Mouse (Mus musculus) heart, adult 2 months (tissue): ENCODE measurements at regions not wholly inside any gene's neighbourhood (a gene's known extent, or its start where the extent isn't known, plus 50 kb on each side); places are given as distances from the start of the nearest gene placed in this dataset.

Source experiments
- DNase-seq, 2 experiments: peaks; one replicate each; pipeline ENCODE4 v3.0.0; 2021
- H3K27ac ChIP-seq: fragments of 200-600 bp; 2 replicates; pipeline ENCODE4 v1.8.1; 2022
- H3K27me3 ChIP-seq: fragments of 200-500 bp; 2 replicates; pipeline ENCODE4 v1.6.1; 2012; ENCODE audit warnings: mild to moderate bottlenecking, low read length, inconsistent platforms, mixed read lengths; ENCODE audit not compliant: control insufficient read depth, insufficient read depth
- H3K36me3 ChIP-seq: fragments of 200-500 bp; 2 replicates; pipeline ENCODE4 v1.6.1; 2012; ENCODE audit warnings: low read length, inconsistent platforms; ENCODE audit not compliant: control insufficient read depth, insufficient read depth
- H3K4me1 ChIP-seq: fragments of 200-500 bp; 2 replicates; pipeline ENCODE4 v1.6.1; 2011; ENCODE audit warnings: low read length; ENCODE audit not compliant: control insufficient read depth, insufficient read depth
- H3K4me3 ChIP-seq: fragments of 200-600 bp; 2 replicates; pipeline ENCODE4 v1.8.1; 2022
- H3K79me2 ChIP-seq: fragments of 200-500 bp; replicated peaks from 2 replicates; pipeline ENCODE4 v1.6.1; 2012; ENCODE audit warnings: mild to moderate bottlenecking, inconsistent platforms, low read length, moderate library complexity, mixed read lengths; ENCODE audit not compliant: control insufficient read depth, insufficient read depth
- H3K9ac ChIP-seq: fragments of 200-500 bp; 2 replicates; pipeline ENCODE4 v1.6.1; 2012; ENCODE audit warnings: low read depth, mild to moderate bottlenecking, control low read depth, inconsistent platforms, low read length, mixed read lengths
- CTCF ChIP-seq: fragments of 200-600 bp; IDR thresholded peaks from 2 replicates; pipeline ENCODE4 v1.8.1; 2022; ENCODE audit warnings: antibody characterized with exemption, mild to moderate bottlenecking, moderate library complexity
- EP300 ChIP-seq: fragments of 200-500 bp; IDR thresholded peaks from 2 replicates; pipeline ENCODE4 v1.6.1; 2011; ENCODE audit warnings: low read depth, low read length, control low read depth; ENCODE audit not compliant: insufficient read depth
- POLR2A ChIP-seq: fragments of 200-500 bp; IDR thresholded peaks from 2 replicates; pipeline ENCODE4 v1.6.1; 2011; ENCODE audit warnings: mild to moderate bottlenecking, low read depth, low read length, control low read depth; ENCODE audit not compliant: insufficient read depth
- WGBS: fragments of 180-500 bp; shearing (Covaris S2); methylation state at CpG from one replicate; pipeline ENCODE4 v1.1.7; 2018; 5-methylcytosine and 5-hydroxymethylcytosine counted together
- intact Hi-C: fragments of 180-260 bp; cut with DNase I; formaldehyde crosslinking; loops from one replicate; pipeline ENCODE4 v1.15.1; 2025

DNA sequence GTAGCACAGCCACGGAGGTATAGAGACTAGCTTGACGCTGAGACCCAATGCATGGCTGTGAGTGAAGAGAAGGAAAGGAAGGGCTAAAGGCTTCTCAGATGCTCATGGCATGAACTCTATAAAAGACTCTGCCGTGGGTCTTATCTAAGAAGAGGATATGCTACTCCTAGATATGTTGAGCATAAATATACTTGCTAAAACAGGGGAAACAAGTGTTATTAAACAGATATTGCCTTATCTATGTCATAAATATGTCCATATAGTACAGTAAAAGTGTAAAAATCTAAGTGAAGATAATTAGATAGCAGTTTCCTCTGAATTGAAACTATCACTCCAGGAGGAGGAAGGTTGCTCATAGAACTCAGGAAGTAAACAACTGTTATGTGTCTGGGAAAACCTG lies 128.2 kb upstream of the Cep162 start:
- H3K27ac ChIP-seq, result no peak overlapping the region
- H3K4me1 ChIP-seq, result no peaks in the 10 kb centered on the region
- H3K9ac ChIP-seq, result no peak overlapping the region
- TF ChIP-seq EP300, result no peak
- TF ChIP-seq CTCF, result no peak
- TF ChIP-seq POLR2A, result no peak
- no peak for DNase-seq
- H3K79me2 ChIP-seq, result no peaks in the 10 kb centered on the region
- 48% methylated on average over 3 of the region's 3 CpGs for WGBS
- no peaks in the 10 kb centered on the region for H3K27me3 ChIP-seq
- intact Hi-C loops, result no loop called here
- H3K36me3 ChIP-seq, result no peaks in the 10 kb centered on the region
- H3K4me3 ChIP-seq, result no peak overlapping the region

DNA sequence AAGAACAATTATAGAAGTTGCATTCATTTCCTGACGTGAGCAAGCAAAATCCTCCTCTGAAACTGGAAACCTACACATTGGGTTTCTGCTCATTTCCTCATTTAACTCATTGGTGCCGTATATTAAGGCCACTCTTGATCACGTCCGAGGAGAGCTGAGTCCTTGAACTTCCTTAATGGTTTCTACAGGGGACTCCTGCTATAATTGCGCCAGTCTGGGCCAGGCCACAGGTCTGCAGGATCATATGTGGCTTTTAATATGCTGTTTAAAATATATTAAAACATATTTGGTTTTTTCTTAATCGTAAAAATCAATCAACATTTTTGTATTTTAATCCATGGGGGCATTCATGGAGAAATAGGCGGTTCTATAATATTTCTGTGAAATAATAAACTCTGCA lies 122.6 kb upstream of the Cep162 start:
- no peaks in the 10 kb centered on the region for H3K36me3 ChIP-seq
- H3K4me3 ChIP-seq, result no peak overlapping the region
- no peaks in the 10 kb centered on the region for H3K79me2 ChIP-seq
- intact Hi-C loops, result no loop called here
- H3K9ac ChIP-seq, result no peak overlapping the region
- no peak overlapping the region for H3K27ac ChIP-seq
- no peaks in the 10 kb centered on the region for H3K4me1 ChIP-seq
- no peak for DNase-seq
- TF ChIP-seq CTCF, result no peak
- no peak for TF ChIP-seq POLR2A
- TF ChIP-seq EP300, result no peak
- H3K27me3 ChIP-seq, result no peaks in the 10 kb centered on the region
- 68% methylated on average over 7 of the region's 7 CpGs for WGBS

DNA sequence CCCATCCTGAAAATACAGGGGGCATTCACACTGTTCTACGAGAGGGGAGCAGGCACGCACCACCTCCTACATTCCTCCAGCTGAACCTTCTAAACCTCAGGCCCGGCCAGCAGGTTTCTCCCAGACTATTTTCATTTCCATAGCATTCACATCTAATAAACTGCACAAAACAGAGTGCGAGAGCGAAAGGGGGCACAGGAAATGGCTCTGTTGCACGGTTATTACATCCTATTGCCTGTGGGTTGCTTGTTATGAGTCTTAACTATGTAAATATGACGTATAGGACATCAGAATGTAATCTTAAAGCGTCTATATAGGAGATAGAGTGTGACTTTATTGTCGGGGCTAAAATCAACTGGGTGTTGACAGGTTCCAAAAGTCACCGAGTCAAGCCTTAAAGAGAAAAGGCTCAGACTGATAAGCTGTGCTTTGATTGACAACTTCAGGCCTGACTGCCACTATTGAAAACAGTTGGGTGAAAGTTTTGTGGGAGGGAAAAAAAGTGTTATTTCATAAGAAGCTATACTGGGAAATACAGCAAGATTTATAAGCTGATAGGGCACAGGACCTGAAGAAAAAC lies 121.5 kb upstream of the Cep162 start:
- H3K9ac ChIP-seq, result no peak overlapping the region
- no peaks in the 10 kb centered on the region for H3K36me3 ChIP-seq
- TF ChIP-seq POLR2A (no peak), CTCF (no peak), EP300 (no peak)
- no peak for DNase-seq
- no peaks in the 10 kb centered on the region for H3K27me3 ChIP-seq
- H3K4me1 ChIP-seq, result no peaks in the 10 kb centered on the region
- H3K27ac ChIP-seq, result no peak overlapping the region
- intact Hi-C loops, result no loop called here
- 41% methylated on average over 10 of the region's 10 CpGs for WGBS
- no peaks in the 10 kb centered on the region for H3K79me2 ChIP-seq
- H3K4me3 ChIP-seq, result no peak overlapping the region

DNA sequence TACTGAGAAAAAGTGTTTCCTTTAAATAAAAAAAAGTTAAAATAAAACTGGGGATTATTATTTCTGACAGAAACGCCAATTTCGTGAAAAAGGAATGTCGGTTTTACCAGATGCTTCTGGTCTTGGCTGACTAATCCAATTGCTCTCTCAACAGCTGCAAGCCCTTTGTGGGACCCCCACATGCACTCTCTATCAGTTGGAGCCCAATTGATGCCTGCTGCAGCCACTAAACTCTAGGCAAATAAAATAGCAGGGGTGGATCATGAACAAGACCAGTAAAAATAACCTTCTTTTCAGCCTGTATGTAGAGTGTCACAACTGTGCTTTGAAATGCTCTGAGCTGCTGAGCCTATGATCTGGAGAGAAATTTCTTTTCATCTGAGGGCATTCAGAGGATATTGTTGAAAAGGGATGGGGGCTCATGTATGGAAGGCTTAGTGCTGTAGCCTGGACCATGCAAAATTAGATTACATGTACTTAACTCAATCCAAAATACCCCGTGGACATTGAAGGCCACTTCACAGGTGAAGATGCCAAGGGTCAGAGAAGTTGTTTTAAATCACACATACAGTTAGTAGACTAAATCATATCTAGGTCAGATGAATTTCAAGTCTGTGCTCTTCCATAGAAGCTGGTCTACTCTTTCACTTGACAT lies 117.0 kb upstream of the Cep162 start:
- DNase-seq, result no peak
- Histone ChIP-seq H3K9ac (no peak overlapping the region), H3K4me1 (no peaks in the 10 kb centered on the region), H3K36me3 (no peaks in the 10 kb centered on the region), H3K4me3 (no peak overlapping the region), H3K79me2 (no peaks in the 10 kb centered on the region), H3K27me3 (no peaks in the 10 kb centered on the region), H3K27ac (no peak overlapping the region)
- TF ChIP-seq EP300 (no peak), POLR2A (no peak), CTCF (no peak)
- intact Hi-C loops, result no loop called here
- WGBS, result 46% methylated on average over 4 of the region's 4 CpGs

DNA sequence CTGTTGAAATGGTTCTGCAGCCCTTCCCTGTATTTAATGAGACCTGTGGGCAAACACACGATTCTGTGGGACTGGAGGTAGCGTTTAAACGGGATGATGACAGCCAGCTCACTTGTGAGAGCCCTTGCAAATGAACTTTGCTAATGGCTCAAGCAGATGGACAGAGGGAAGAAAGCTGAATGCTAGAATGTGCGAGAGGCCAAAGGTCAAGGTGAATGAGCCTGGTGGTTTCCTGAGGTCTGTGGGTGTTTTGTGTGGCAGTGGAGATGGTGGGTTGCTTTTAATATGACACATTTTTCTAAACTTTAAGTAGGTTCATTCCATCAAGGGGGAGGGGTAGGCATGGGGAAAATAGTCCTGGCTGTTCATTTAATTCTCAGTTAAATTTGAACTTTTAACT lies 113.7 kb upstream of the Cep162 start:
- Histone ChIP-seq H3K4me1 (no peaks in the 10 kb centered on the region), H3K4me3 (no peak overlapping the region), H3K9ac (no peak overlapping the region), H3K79me2 (no peaks in the 10 kb centered on the region), H3K27ac (no peak overlapping the region), H3K27me3 (no peaks in the 10 kb centered on the region), H3K36me3 (no peaks in the 10 kb centered on the region)
- TF ChIP-seq CTCF (no peak), EP300 (no peak), POLR2A (no peak)
- 64% methylated on average over 4 of the region's 4 CpGs for WGBS
- intact Hi-C loops, result no loop called here
- DNase-seq, result no peak

DNA sequence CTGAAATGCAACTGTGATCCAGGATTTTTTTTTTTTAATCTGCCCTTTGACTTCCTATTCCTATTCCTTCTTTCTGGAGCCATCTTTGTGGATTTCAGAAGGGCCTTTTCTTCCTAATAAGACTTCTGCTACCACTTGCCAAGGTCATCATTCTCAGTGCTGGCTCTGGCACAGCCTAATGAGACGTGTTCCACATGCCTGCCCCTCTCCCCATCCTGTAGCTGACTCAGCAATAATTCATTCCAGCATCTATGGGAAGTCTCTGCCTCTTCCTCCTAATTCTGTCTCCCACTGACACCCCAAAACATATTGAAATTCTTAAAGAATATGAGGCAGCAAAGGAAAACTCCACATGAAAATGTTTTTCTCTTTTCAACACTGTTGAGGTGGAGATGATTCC lies 91.7 kb upstream of the Cep162 start:
- H3K9ac ChIP-seq, result no peak overlapping the region
- H3K27me3 ChIP-seq, result no peaks in the 10 kb centered on the region
- no peaks in the 10 kb centered on the region for H3K79me2 ChIP-seq
- 52% methylated on average over 1 of the region's 1 CpGs for WGBS
- intact Hi-C loops, result no loop called here
- H3K4me3 ChIP-seq, result no peak overlapping the region
- no peaks in the 10 kb centered on the region for H3K4me1 ChIP-seq
- no peak for DNase-seq
- no peaks in the 10 kb centered on the region for H3K36me3 ChIP-seq
- TF ChIP-seq EP300, result no peak
- TF ChIP-seq CTCF, result no peak
- no peak for TF ChIP-seq POLR2A
- no peak overlapping the region for H3K27ac ChIP-seq
